Mouse (Mus musculus) thymus, postnatal 14 days (tissue): ENCODE results near the gene Csmd2.
"Not testable (repeated sequence)": the region's sequence is repeated elsewhere in the genome, so short reads cannot be mapped to it uniquely, and the experiment has no call there.

Experiments
- DNase-seq: peaks from one replicate; pipeline ENCODE4 v3.0.0; 2021

Gene Csmd2

DNA sequence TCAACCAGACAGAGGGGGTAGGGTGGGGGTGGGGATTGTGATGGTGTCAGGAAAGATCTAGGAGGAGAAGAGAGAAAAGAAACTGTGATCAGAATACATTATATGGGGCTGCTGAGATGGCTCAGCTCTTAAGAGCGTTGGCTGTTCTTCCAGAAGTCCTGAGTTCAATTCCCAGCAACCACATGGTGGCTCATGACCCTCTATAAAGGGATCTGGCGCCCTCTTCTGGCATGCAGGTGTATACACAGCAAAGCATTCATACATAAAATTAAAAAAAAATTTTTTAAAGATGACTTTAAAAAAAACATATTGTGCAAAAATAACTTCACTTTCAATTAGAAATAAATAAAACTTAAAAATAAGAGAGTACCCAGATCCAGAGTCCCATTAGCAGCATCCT, 555.7 kb downstream of the Csmd2 start:
- DNase-seq, result peak; percentile 14

DNA sequence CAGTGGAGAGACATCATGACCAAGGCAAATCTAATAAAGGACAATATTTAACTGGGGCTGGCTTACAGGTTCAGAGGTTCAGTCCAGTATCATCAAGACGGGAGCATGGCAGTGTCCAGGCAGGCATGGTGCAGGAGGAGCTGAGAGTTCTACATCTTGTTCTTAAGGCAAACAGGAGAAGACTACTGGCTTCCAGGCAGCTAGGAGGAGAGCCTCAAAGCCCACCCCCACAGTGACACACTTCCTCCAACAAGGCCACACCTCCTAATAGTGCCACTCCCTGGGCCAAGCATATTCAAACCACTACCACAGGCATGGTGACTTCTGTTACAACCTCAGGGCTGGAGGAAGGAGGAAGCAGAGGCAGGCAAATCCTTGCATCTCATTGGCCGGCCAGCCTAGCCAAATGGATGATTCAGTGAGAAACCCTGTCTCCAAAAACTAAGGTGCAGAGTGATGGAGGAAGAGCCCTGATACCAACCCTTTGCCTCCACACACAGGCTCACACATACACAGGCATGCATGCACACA, 556.4 kb downstream of the Csmd2 start:
- DNase-seq, result not testable (repeated sequence)

DNA sequence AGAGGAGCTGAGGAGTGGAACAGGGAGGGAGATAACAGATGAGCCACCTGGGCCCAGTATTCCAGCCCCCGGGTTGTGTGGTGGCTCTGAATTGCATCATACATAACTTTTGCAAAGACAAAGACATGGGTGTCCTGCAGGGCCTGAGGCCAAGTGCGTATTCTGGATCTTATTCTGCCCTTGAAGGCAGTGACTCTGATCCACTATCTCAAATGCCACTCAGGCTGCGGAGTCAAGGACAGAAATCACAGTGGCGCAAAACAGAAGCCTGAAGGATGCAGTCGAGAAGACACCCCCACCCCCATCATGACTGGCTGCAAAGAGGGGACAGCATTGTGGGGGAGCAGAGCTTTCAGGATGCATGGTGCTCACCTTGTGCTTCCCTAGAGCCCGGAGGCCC, 563.1 kb downstream of the Csmd2 start:
- no peak for DNase-seq

DNA sequence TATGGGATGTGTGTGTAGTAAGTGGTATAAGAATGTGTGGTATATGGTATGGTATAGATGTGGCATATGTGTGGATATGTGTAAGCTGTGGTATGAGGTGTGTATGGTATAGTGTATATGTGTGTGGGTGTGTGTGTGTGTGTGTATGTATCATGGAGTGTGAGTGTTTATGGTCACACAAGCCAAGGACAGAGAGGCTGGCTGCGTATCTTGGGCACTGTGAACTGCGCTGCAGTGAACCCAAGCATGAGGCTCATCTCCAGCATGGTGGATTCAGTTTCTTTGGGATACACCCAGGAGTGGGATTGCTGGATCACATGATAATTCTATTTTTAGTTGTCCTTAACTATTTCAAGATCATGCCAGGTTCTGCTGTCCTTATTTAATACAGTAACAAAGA, 566.5 kb downstream of the Csmd2 start:
- DNase-seq, result no peak

DNA sequence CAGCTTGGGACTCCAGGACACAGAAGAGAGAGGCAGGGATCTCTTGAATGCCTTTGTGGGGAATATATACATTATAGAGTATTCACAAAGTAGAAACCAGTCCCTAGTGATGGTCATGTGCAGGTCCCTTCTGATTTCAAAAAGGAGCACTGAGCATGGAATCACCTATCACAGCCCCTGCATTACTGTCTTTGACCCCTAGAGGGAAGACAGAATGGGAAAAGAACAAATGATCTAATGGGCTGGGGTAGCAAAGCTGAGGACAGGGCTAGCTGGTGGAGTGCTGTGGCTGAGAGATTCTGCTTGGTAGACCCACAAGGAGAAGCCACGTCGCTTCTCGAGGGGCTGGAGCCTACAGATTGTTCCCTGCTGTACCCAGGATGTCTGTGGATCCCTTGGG, 572.7 kb downstream of the Csmd2 start:
- peak; percentile 8 for DNase-seq

DNA sequence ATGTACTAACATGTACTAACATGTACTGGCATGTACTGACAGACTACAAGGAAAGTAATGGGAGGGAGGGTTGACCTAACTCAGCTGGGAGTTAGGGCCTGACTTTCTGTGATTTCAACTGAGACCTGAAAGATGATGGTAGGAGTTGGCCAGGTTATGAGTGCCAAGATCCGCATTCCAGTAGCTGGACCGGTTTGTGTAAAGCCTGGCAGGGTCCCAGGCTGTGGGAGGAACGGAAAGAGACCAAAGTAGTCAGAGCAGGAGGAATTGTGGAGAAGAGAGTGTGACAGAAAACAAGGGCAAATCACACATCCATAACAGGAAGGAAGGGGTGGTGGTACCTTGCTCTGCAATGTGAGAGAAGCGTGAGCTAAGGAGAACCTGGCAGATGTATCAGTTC, 588.2 kb downstream of the Csmd2 start:
- no peak for DNase-seq

DNA sequence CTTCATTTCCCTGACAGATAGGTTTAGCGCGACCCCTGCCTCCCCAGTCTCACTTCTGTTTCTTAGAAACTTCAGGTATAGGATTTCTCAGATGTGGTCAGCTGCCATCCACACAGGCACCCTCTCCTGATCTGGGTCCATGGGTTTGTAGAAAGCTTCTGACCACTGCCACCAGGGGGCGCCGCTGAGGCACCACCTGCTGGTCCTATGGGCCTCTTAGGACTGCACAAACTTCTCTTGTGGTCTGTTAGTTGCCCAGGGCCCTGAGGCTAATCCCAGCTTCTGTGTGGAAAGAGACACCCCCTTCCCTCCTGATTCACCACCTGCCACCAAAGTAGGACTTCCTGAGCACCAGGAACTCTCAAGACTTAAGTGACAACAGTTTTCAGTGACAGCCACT, 591.5 kb downstream of the Csmd2 start:
- DNase-seq, result peak; percentile 66

- DNase-seq, result no peak
Observed at GRCm38 (mm10) chr4:128593286-128593685, 605.6 kb downstream of the Csmd2 start.

DNA sequence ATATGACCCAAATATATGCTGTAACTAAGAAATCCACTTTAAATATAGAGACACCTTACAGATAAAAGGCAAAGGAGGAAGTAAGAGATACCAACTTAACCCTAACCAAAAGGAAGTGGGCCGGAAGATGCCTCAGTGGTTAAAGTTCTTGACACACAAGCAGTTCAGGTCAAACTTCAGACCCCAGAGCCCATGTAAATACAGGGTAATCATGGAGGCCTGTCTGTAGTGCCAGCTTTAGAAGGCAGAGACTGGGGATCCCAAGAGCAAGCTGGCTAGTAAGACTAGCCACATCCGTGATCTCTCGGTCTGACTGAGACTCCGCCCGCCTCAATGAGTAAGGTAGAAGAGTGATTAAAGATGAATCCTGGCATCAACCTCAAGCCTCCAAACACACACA, 606.4 kb downstream of the Csmd2 start:
- DNase-seq, result peak; percentile 38

GRCm38 (mm10) chr4:128597801-128598560, 610.3 kb downstream of the Csmd2 start:
- no peak for DNase-seq

DNA sequence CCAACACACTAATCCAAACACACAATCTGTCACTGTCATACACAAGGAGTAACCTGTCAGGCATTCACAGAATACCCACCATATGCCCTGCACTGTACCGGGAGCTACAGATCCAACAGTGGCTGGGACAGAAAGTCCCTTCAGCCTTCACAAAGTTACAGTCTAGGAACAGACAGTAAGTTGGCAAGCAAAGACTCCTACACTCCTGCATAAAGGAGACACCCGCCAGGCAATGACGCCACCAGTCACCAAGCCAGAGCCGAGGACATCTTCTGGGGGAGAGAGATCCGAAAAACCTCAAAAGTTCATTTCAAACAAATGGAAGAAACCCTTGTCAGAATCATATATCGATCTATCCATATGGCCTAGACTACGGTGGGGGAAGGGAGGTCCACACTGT, 618.9 kb downstream of the Csmd2 start:
- no peak for DNase-seq

GRCm38 (mm10) chr4:128607661-128608060, 620.0 kb downstream of the Csmd2 start:
- DNase-seq, result no peak

- no peak for DNase-seq
Observed at GRCm38 (mm10) chr4:128609276-128609924, 621.7 kb downstream of the Csmd2 start.

DNA sequence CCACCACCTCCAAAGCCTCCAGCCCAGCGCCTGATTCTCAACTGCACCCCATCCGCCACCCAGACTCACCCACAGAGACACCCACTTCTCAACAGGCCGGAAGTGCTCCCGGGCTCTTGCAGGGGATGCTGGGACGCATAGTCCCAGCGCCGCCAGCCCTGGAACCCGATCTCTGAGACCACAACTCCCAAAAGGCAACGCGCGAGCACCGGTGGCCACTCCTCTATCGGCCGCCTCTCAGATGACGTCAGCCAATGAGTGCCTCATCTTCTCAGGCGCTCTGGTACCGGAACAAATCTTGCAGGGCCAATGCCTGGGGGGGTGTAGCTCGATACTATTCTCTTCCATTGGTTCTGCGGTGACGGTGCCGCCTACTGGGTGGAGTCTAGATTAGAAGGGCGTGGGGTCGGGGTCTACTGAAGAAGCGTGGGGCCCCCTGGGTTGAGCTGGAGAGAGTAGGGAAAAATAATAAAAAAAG, 622.3 kb downstream of the Csmd2 start, which contains the start of gene Zscan20:
Zscan20 (minus strand) TSS at position 174 of the 478 bp plus-strand sequence.
- peak; percentile 96 for DNase-seq

DNA sequence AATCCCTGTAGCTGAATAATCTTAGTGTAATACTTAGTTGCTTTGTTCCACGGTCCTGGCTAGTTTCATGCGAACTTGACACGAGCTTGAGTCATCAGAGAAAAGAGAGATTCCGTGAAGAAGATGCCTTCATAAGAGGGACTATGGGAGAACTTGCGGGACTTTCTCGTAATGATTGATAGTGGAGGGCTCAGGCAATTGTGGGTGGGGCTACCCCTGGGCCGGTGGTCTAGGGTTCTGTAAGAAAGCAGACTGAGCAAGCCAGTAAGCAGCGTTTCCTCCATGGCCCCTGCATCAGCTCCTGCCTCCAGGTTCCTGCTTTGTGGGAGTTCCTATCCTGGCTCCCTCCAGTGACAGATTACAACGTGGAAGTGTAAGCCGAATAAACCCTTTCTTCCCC, 623.0 kb downstream of the Csmd2 start:
- no peak for DNase-seq

GRCm38 (mm10) chr4:128611726-128612125, 624.1 kb downstream of the Csmd2 start:
- DNase-seq, result not testable (repeated sequence)

- peak; percentile 57 for DNase-seq
Observed at GRCm38 (mm10) chr4:128613326-128613725, 625.7 kb downstream of the Csmd2 start.

DNA sequence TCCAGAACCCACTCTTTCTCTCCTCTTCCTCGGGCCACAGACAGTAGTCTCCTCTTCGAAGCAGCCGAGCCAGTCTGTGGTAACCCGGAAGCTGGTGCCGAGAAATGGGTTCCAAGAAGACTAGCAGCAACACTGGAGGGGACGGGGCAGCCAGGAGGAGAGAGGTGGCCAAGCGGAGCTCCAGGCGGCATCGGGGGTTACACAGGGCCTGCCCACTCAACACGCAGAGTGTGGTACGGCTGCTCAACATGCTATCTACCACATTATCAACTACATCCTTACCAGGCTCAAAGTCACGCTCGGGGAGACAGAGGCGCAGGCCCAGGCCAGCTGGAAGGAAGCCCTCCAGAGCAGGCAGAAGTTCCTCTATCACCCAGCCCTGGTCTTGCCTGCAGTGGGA, 628.1 kb downstream of the Csmd2 start:
- peak; percentile 49 for DNase-seq
